Mouse (Mus musculus): Measurements from ENCODE around the gene Plpp1.

- TF ChIP-seq GATA1 (IDR thresholded peaks at IDR 0.05; ENCODE audit: borderline replicate concordance, low read length) (no peak), CTCF (IDR thresholded peaks at IDR 0.05; ENCODE audit: low read depth, low read length) (no peak), POLR2AphosphoS5 (IDR thresholded peaks at IDR 0.05; ENCODE audit: insufficient replicate concordance, low read depth, low read length) (no peak), GATA2 (IDR thresholded peaks at IDR 0.05; ENCODE audit: borderline replicate concordance, low read depth, low read length) (no peak), TAL1 (conservative IDR thresholded peaks at IDR 0.05; ENCODE audit: low read depth, low read length) (no peak)
These were observed 21.8 kb downstream of the Plpp1 start for GRCm38 (mm10) chr13:112822413-112822812.
